Mouse (Mus musculus) liver, postnatal 0 days (tissue): ENCODE results near the gene Lcat.

Experiments used
- CTCF ChIP-seq: sonication (generic); IDR thresholded peaks from 2 replicates; pipeline ENCODE4 v1.5.1; 2016; ENCODE audit warnings: antibody characterized with exemption, low read depth
- EP300 ChIP-seq: IDR thresholded peaks from 2 replicates; pipeline ENCODE4 v1.6.1; 2016; ENCODE audit warnings: antibody characterized with exemption, low read depth, mild to moderate bottlenecking

DNA sequence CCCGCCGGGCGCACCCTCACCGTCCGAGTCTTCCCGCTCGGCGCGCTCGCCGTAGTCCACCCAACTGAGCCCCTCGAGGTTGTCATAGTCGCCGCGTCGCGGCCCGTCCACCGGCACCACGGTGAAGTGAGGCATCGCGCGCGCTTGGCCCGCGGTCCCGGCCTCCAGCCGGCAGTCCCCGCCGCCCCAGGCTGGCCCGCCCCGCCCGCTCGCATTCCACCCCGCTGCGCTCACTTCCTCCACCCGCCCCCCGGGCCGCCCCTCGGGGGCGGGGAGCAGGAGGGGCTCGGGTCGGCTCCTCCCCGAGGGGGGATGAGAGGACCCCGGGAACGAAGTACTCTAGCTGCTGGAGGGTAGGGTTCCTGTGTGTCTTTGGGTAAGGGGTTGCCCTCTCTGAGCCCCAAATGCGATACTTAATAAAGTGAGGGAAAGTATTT lies 22.7 kb upstream of the Lcat start, which contains the start of gene Slc12a4:
- TF ChIP-seq CTCF (no peak), EP300 (no peak)
